Mouse (Mus musculus): ENCODE results near the gene Platr25. TPM values are rescaled to one million over a fixed set of nuclear protein-coding genes. Genes with fewer than 3 reads are reported as not detected.
A peak's percentile ranks its signal among the peaks of the same experiment; 100 is the strongest.
"Not testable (repeated sequence)": the region's sequence is repeated elsewhere in the genome, so short reads cannot be mapped to it uniquely, and the experiment has no call there.

The Platr25 gene
- polyA plus RNA-seq, 1 experiment from 2014 or later: 35.5 TPM

DNA sequence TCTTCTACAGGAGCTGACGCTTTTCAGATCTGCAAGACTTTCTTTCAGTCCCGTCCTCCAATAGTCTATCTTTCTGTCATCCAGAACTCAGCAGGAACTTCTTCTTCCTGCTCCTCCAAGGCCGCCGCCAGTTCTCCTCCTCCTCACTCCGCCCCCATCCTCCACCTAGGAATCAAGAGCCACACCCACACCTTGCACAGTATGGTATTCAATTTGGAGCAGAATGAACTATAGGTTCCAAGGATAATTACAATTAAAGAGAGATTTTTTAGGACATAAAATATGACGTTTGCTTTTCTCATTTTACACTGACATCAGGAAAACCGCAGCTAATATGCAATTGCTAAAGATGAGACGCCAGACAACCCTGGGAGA lies 107.2 kb downstream of the Platr25 start:
- Histone ChIP-seq H3K27ac (ENCODE audit: low read depth) (no peak overlapping the region), H3K9ac (peak overlapping the region; percentile 53; the same call in 1 of the 2 replicates), H3K4me3 (ENCODE audit: low read depth, low read length) (peak overlapping the region; percentile 41), H3K4me1 (ENCODE audit: insufficient read depth) (no peaks in the 10 kb centered on the region), H3K9me3 (ENCODE audit: low read depth, low read length) (peaks cover 6% of the 10 kb centered on the region; the same call in 1 of the 2 replicates), H3K27me3 (ENCODE audit: insufficient read depth, low read length) (no peaks in the 10 kb centered on the region), H3K36me3 (ENCODE audit: insufficient read depth) (no peaks in the 10 kb centered on the region), H3K4me2 (peak overlapping the region; percentile 57)
- DNase-seq: no peak
- peak; percentile 92 for ATAC-seq (ENCODE audit: insufficient read depth)
- WGBS: 25% methylated on average over 8 of the region's 8 CpGs
- no peak for TF ChIP-seq CTCF (IDR thresholded peaks at IDR 0.05; ENCODE audit: low read depth)

- not testable (repeated sequence) for H3K9me3 ChIP-seq (ENCODE audit: low read depth, low read length); H3K27ac ChIP-seq (ENCODE audit: low read depth); H3K27me3 ChIP-seq (ENCODE audit: insufficient read depth, low read length); H3K4me1 ChIP-seq (ENCODE audit: insufficient read depth); H3K36me3 ChIP-seq (ENCODE audit: insufficient read depth)
- 2% methylated on average over 16 of the region's 16 CpGs for WGBS
- Histone ChIP-seq H3K4me3 (ENCODE audit: low read depth, low read length) (peak overlapping the region; percentile 41), H3K9ac (peak overlapping the region; percentile 53), H3K4me2 (peak overlapping the region; percentile 57)
- DNase-seq (peak; percentile 92), ATAC-seq (ENCODE audit: insufficient read depth) (peak; percentile 100)
These were observed 107.7 kb downstream of the Platr25 start for GRCm38 (mm10) chr13:62652681-62653368.

- H3K4me2 ChIP-seq; H3K9me3 ChIP-seq (ENCODE audit: low read depth, low read length); H3K4me3 ChIP-seq (ENCODE audit: low read depth, low read length); H3K36me3 ChIP-seq (ENCODE audit: insufficient read depth); H3K27me3 ChIP-seq (ENCODE audit: insufficient read depth, low read length); H3K27ac ChIP-seq (ENCODE audit: low read depth); H3K9ac ChIP-seq; H3K4me1 ChIP-seq (ENCODE audit: insufficient read depth); ATAC-seq (ENCODE audit: insufficient read depth): not testable (repeated sequence)
- TF ChIP-seq CTCF (IDR thresholded peaks at IDR 0.05; ENCODE audit: low read depth): peak; percentile 66
- peak; percentile 74 for DNase-seq
- 36% methylated on average over 1 of the region's 1 CpGs for WGBS
These were observed 133.4 kb downstream of the Platr25 start for GRCm38 (mm10) chr13:62627071-62627470.

- WGBS: 6% methylated on average over 7 of the region's 7 CpGs
- not testable (repeated sequence) for H3K36me3 ChIP-seq (ENCODE audit: insufficient read depth); H3K4me1 ChIP-seq (ENCODE audit: insufficient read depth); H3K9me3 ChIP-seq (ENCODE audit: low read depth, low read length); H3K9ac ChIP-seq; H3K27me3 ChIP-seq (ENCODE audit: insufficient read depth, low read length); H3K27ac ChIP-seq (ENCODE audit: low read depth)
- peak overlapping the region; percentile 57 for H3K4me2 ChIP-seq
- peak; percentile 84; the same call in 1 of the 2 replicates for ATAC-seq (ENCODE audit: insufficient read depth)
- DNase-seq: peak; percentile 8
- H3K4me3 ChIP-seq (ENCODE audit: low read depth, low read length): peak overlapping the region; percentile 42
These were observed 136.2 kb downstream of the Platr25 start for GRCm38 (mm10) chr13:62624277-62624665.

GRCm38 (mm10) chr13:62623577-62624276 lies 136.8 kb downstream of the Platr25 start, which contains the start of gene 6720489N17Rik:
TSS of gene 6720489N17Rik (minus strand) at chr13:62624182.
- H3K27ac ChIP-seq (ENCODE audit: low read depth): peak within 1 kb of the TSS; percentile 27; the same call in 1 of the 2 replicates
- peak; percentile 95 for DNase-seq
- not testable (repeated sequence) for H3K9me3 ChIP-seq (ENCODE audit: low read depth, low read length); H3K36me3 ChIP-seq (ENCODE audit: insufficient read depth); H3K4me1 ChIP-seq (ENCODE audit: insufficient read depth); H3K27me3 ChIP-seq (ENCODE audit: insufficient read depth, low read length)
- H3K4me3 ChIP-seq (ENCODE audit: low read depth, low read length): peak within 1 kb of the TSS; percentile 42
- peak within 1 kb of the TSS; percentile 49 for H3K9ac ChIP-seq
- peak; percentile 100 for ATAC-seq (ENCODE audit: insufficient read depth)
- under 1% methylated on average over 15 of the region's 15 CpGs for WGBS
- peak within 1 kb of the TSS; percentile 57 for H3K4me2 ChIP-seq

MicroRNA genes within 50 kb of the gene (microRNA counts, 519-probe panel; counts per million panel counts)
- microRNA mmu-miR-713: 30.5 counts per million

Small RNAs within 50 kb of the gene (microRNA-seq; reads per million reads assigned to microRNA genes)
- gene Gm24020 (ENCODE audit: borderline number of aligned reads): not detected
- not detected for gene Gm24588 (ENCODE audit: borderline number of aligned reads)
- gene Mir713 (ENCODE audit: borderline number of aligned reads): not detected

Other genes starting within 250 kb of the Platr25 start
- not detected in 2 replicates for gene Zfp935, start 202.2 kb downstream of the Platr25 start, polyA plus RNA-seq (2014; fragmentation: Nextera tagmentation; extraction: Ambion mirVana)
- gene Zfp934, start 189.5 kb downstream of the Platr25 start, polyA plus RNA-seq (2014; fragmentation: Nextera tagmentation; extraction: Ambion mirVana): 23.3 and 24.5 TPM in 2 replicates
- 15.3 and 16.0 TPM in 2 replicates for gene 6720489N17Rik, start 136.5 kb downstream of the Platr25 start, polyA plus RNA-seq (2014; fragmentation: Nextera tagmentation; extraction: Ambion mirVana)
- 12.8 and 13.4 TPM in 2 replicates for gene Gm5141, start 25.1 kb upstream of the Platr25 start, polyA plus RNA-seq (2014; fragmentation: Nextera tagmentation; extraction: Ambion mirVana)
- not detected in 2 replicates for gene Fbp2, start 97.7 kb upstream of the Platr25 start, polyA plus RNA-seq (2014; fragmentation: Nextera tagmentation; extraction: Ambion mirVana)
- 0.97 and 1.1 TPM in 2 replicates for gene Fbp1, start 127.6 kb upstream of the Platr25 start, polyA plus RNA-seq (2014; fragmentation: Nextera tagmentation; extraction: Ambion mirVana)
- 146 and 156 TPM in 2 replicates for gene 2010111I01Rik, start 204.2 kb upstream of the Platr25 start, polyA plus RNA-seq (2014; fragmentation: Nextera tagmentation; extraction: Ambion mirVana)